Mouse (Mus musculus) hindbrain, embryonic 15.5 days (tissue): Measurements from ENCODE around the gene Hoxa5. TPM values are rescaled to one million over a fixed set of nuclear protein-coding genes. Genes with fewer than 3 reads are reported as not detected.

ENCODE experiments used
- ATAC-seq: fragments of 200-750 bp; cut with Nextera tagmentation; 2 replicates; pipeline ENCODE4 v1.8.0; 2017; ENCODE audit warnings: low read depth, moderate number of reproducible peaks, moderate TSS enrichment; ENCODE audit not compliant: low FRiP score
- H3K27ac ChIP-seq: fragments of 300-500 bp; sonication (generic); replicated peaks from 2 replicates; pipeline ENCODE4 v1.5.1; 2015; ENCODE audit warnings: mild to moderate bottlenecking, inconsistent platforms
- H3K27me3 ChIP-seq: fragments of 300-500 bp; sonication (generic); 2 replicates; pipeline ENCODE4 v1.6.1; 2015; ENCODE audit warnings: control low read depth, inconsistent platforms
- H3K36me3 ChIP-seq: fragments of 300-500 bp; sonication (generic); 2 replicates; pipeline ENCODE4 v1.6.1; 2015; ENCODE audit warnings: control low read depth, inconsistent platforms
- H3K4me1 ChIP-seq: fragments of 300-500 bp; sonication (generic); replicated peaks from 2 replicates; pipeline ENCODE4 v1.6.1; 2015; ENCODE audit warnings: control low read depth, inconsistent platforms
- H3K4me2 ChIP-seq: fragments of 300-500 bp; sonication (generic); 2 replicates; pipeline ENCODE4 v1.6.1; 2015; ENCODE audit warnings: moderate library complexity, mild to moderate bottlenecking, inconsistent platforms
- H3K4me3 ChIP-seq: fragments of 300-500 bp; sonication (generic); 2 replicates; pipeline ENCODE4 v1.5.1; 2015; ENCODE audit warnings: mild to moderate bottlenecking, inconsistent platforms
- H3K9ac ChIP-seq: fragments of 300-500 bp; sonication (generic); 2 replicates; pipeline ENCODE4 v1.6.1; 2015; ENCODE audit warnings: inconsistent platforms
- H3K9me3 ChIP-seq: fragments of 300-500 bp; sonication (generic); 2 replicates; pipeline ENCODE4 v1.6.1; 2016; ENCODE audit warnings: control low read depth, inconsistent platforms
- WGBS: fragments of 180-500 bp; shearing (Covaris S2); methylation state at CpG from one replicate; pipeline ENCODE4 v1.1.7; 2015; 5-methylcytosine and 5-hydroxymethylcytosine counted together
- polyA plus RNA-seq: library from polyadenylated mRNA; unstranded; fragments of >200 nt; fragmentation: Nextera tagmentation; extraction: Ambion mirVana; gene quantifications from 2 replicates; pipeline ENCODE4 v1.2.1, GENCODE M21; 2015

The Hoxa5 gene
- polyA plus RNA-seq, 1 experiment from 2014 or later: 115 TPM

GRCm38 (mm10) chr6:52246403-52246803 is 42.0 kb upstream of the Hoxa5 start:
- Histone ChIP-seq H3K36me3 (no peaks in the 10 kb centered on the region), H3K4me3 (no peak overlapping the region), H3K9me3 (no peaks in the 10 kb centered on the region), H3K4me2 (no peak overlapping the region), H3K9ac (no peak overlapping the region), H3K27ac (no peak overlapping the region), H3K27me3 (peaks cover 93% of the 10 kb centered on the region), H3K4me1 (no peaks in the 10 kb centered on the region)
- no peak for ATAC-seq
- WGBS: under 1% methylated on average over 26 of the region's 26 CpGs

- Histone ChIP-seq H3K4me2 (no peak within 1 kb of the TSS), H3K27ac (no peak within 1 kb of the TSS), H3K4me1 (no peaks in the 10 kb centered on the region), H3K4me3 (no peak within 1 kb of the TSS), H3K27me3 (peaks cover 93% of the 10 kb centered on the region), H3K9ac (no peak within 1 kb of the TSS), H3K36me3 (no peaks in the 10 kb centered on the region), H3K9me3 (no peaks in the 10 kb centered on the region)
- ATAC-seq: no peak
- under 1% methylated on average over 20 of the region's 20 CpGs for WGBS
These were observed 41.4 kb upstream of the Hoxa5 start, which contains the start of gene Hoxa11 for GRCm38 (mm10) chr6:52245757-52246142. Gene Hoxa11, minus strand, starts transcription at chr6:52245810.

- H3K4me3 ChIP-seq: no peak overlapping the region
- ATAC-seq: no peak
- H3K36me3 ChIP-seq: no peaks in the 10 kb centered on the region
- no peaks in the 10 kb centered on the region for H3K4me1 ChIP-seq
- no peak overlapping the region for H3K9ac ChIP-seq
- peaks cover 94% of the 10 kb centered on the region for H3K27me3 ChIP-seq
- under 1% methylated on average over 69 of the region's 71 CpGs for WGBS
- no peaks in the 10 kb centered on the region for H3K9me3 ChIP-seq
- no peak overlapping the region for H3K27ac ChIP-seq
- no peak overlapping the region for H3K4me2 ChIP-seq
These were observed 40.8 kb upstream of the Hoxa5 start for GRCm38 (mm10) chr6:52245040-52245756.

- H3K36me3 ChIP-seq: no peaks in the 10 kb centered on the region
- H3K4me2 ChIP-seq: no peak overlapping the region
- no peak overlapping the region for H3K27ac ChIP-seq
- H3K4me1 ChIP-seq: no peaks in the 10 kb centered on the region
- no peaks in the 10 kb centered on the region for H3K9me3 ChIP-seq
- no peak for ATAC-seq
- H3K4me3 ChIP-seq: no peak overlapping the region
- 3% methylated on average over 23 of the region's 23 CpGs for WGBS
- peaks cover 95% of the 10 kb centered on the region for H3K27me3 ChIP-seq
- no peak overlapping the region for H3K9ac ChIP-seq
These were observed 40.2 kb upstream of the Hoxa5 start for GRCm38 (mm10) chr6:52244471-52245039.

GRCm38 (mm10) chr6:52243681-52244121 is 39.3 kb upstream of the Hoxa5 start:
- H3K4me2 ChIP-seq: no peak overlapping the region
- ATAC-seq: no peak
- no peaks in the 10 kb centered on the region for H3K4me1 ChIP-seq
- H3K27me3 ChIP-seq: peaks cover 93% of the 10 kb centered on the region
- no peak overlapping the region for H3K27ac ChIP-seq
- WGBS: 4% methylated on average over 12 of the region's 12 CpGs
- H3K9ac ChIP-seq: no peak overlapping the region
- no peaks in the 10 kb centered on the region for H3K36me3 ChIP-seq
- no peak overlapping the region for H3K4me3 ChIP-seq
- H3K9me3 ChIP-seq: no peaks in the 10 kb centered on the region

GRCm38 (mm10) chr6:52242801-52243332 is 38.5 kb upstream of the Hoxa5 start:
- no peaks in the 10 kb centered on the region for H3K4me1 ChIP-seq
- H3K27ac ChIP-seq: no peak overlapping the region
- ATAC-seq: no peak
- no peaks in the 10 kb centered on the region for H3K36me3 ChIP-seq
- H3K9ac ChIP-seq: no peak overlapping the region
- H3K9me3 ChIP-seq: no peaks in the 10 kb centered on the region
- H3K4me2 ChIP-seq: no peak overlapping the region
- peaks cover 92% of the 10 kb centered on the region for H3K27me3 ChIP-seq
- no peak overlapping the region for H3K4me3 ChIP-seq
- 7% methylated on average over 4 of the region's 4 CpGs for WGBS

- H3K9ac ChIP-seq: no peak overlapping the region
- H3K4me2 ChIP-seq: no peak overlapping the region
- H3K27ac ChIP-seq: no peak overlapping the region
- H3K9me3 ChIP-seq: no peaks in the 10 kb centered on the region
- H3K4me1 ChIP-seq: no peaks in the 10 kb centered on the region
- WGBS: 5% methylated on average over 9 of the region's 9 CpGs
- H3K27me3 ChIP-seq: peaks cover 95% of the 10 kb centered on the region
- no peak overlapping the region for H3K4me3 ChIP-seq
- no peak for ATAC-seq
- H3K36me3 ChIP-seq: no peaks in the 10 kb centered on the region
These were observed 36.7 kb upstream of the Hoxa5 start for GRCm38 (mm10) chr6:52241001-52241621.

GRCm38 (mm10) chr6:52240389-52241000 is 36.1 kb upstream of the Hoxa5 start, which contains the start of gene Hoxa10:
Gene Hoxa10, minus strand, starts transcription at chr6:52240854.
- H3K4me1 ChIP-seq: no peaks in the 10 kb centered on the region
- H3K4me3 ChIP-seq: no peak within 1 kb of the TSS
- 2% methylated on average over 35 of the region's 35 CpGs for WGBS
- peaks cover 96% of the 10 kb centered on the region for H3K27me3 ChIP-seq
- H3K9me3 ChIP-seq: no peaks in the 10 kb centered on the region
- no peak within 1 kb of the TSS for H3K27ac ChIP-seq
- ATAC-seq: no peak
- H3K4me2 ChIP-seq: 0 out of 2 replicates have a peak within 1 kb of the TSS, but pooled peaks have one; percentile 11
- no peaks in the 10 kb centered on the region for H3K36me3 ChIP-seq
- no peak within 1 kb of the TSS for H3K9ac ChIP-seq

- Histone ChIP-seq H3K4me3 (no peak overlapping the region), H3K9ac (no peak overlapping the region), H3K4me1 (no peaks in the 10 kb centered on the region), H3K36me3 (no peaks in the 10 kb centered on the region), H3K9me3 (no peaks in the 10 kb centered on the region), H3K27me3 (peaks cover 97% of the 10 kb centered on the region), H3K27ac (no peak overlapping the region), H3K4me2 (0 out of 2 replicates have a peak overlapping the region, but pooled peaks have one; percentile 11)
- ATAC-seq: no peak
- 2% methylated on average over 30 of the region's 30 CpGs for WGBS
These were observed 35.4 kb upstream of the Hoxa5 start for GRCm38 (mm10) chr6:52239625-52240388.

GRCm38 (mm10) chr6:52238976-52239375 is 34.6 kb upstream of the Hoxa5 start:
- no peaks in the 10 kb centered on the region for H3K9me3 ChIP-seq
- H3K9ac ChIP-seq: no peak overlapping the region
- 3% methylated on average over 7 of the region's 7 CpGs for WGBS
- H3K27ac ChIP-seq: no peak overlapping the region
- H3K36me3 ChIP-seq: no peaks in the 10 kb centered on the region
- H3K4me1 ChIP-seq: no peaks in the 10 kb centered on the region
- H3K4me2 ChIP-seq: no peak overlapping the region
- peaks cover 97% of the 10 kb centered on the region for H3K27me3 ChIP-seq
- H3K4me3 ChIP-seq: no peak overlapping the region
- ATAC-seq: no peak

- no peaks in the 10 kb centered on the region for H3K9me3 ChIP-seq
- no peak overlapping the region for H3K4me3 ChIP-seq
- H3K4me1 ChIP-seq: no peaks in the 10 kb centered on the region
- H3K4me2 ChIP-seq: no peak overlapping the region
- no peak overlapping the region for H3K9ac ChIP-seq
- peaks cover 97% of the 10 kb centered on the region for H3K27me3 ChIP-seq
- WGBS: 2% methylated on average over 7 of the region's 7 CpGs
- H3K27ac ChIP-seq: no peak overlapping the region
- H3K36me3 ChIP-seq: no peaks in the 10 kb centered on the region
- no peak for ATAC-seq
These were observed 33.8 kb upstream of the Hoxa5 start for GRCm38 (mm10) chr6:52238155-52238545.
